Mouse (Mus musculus): ENCODE results near the gene Zfp292.

- TF ChIP-seq CTCF (IDR thresholded peaks at IDR 0.05; ENCODE audit: low read depth) = no peak
- no peak for TF ChIP-seq EP300 (IDR thresholded peaks at IDR 0.05; ENCODE audit: low read depth)
Measured at GRCm38 (mm10) chr4:34874234-34874633, 8.5 kb downstream of the Zfp292 start.

All from liver, embryonic 14.5 days (tissue).